Mouse (Mus musculus) lung, embryonic 15.5 days (tissue): ENCODE results near the gene Tmem164. TPM values are rescaled to one million over a fixed set of nuclear protein-coding genes. Genes with fewer than 3 reads are reported as not detected.
A peak's percentile ranks its signal among the peaks of the same experiment; 100 is the strongest.

Experiments used
- ATAC-seq: fragments of 200-750 bp; cut with Nextera tagmentation; 2 replicates; pipeline ENCODE4 v1.8.0; 2017; ENCODE audit warnings: moderate number of reproducible peaks, borderline replicate concordance; ENCODE audit not compliant: low FRiP score, low TSS enrichment; ENCODE audit errors: extremely low read depth
- H3K27ac ChIP-seq: fragments of 300-500 bp; sonication (generic); 2 replicates; pipeline ENCODE4 v1.5.1; 2015; ENCODE audit warnings: moderate library complexity, mild to moderate bottlenecking, inconsistent platforms
- H3K27me3 ChIP-seq: fragments of 300-500 bp; sonication (generic); 2 replicates; pipeline ENCODE4 v1.6.1; 2015; ENCODE audit warnings: inconsistent platforms
- H3K36me3 ChIP-seq: fragments of 300-500 bp; sonication (generic); 2 replicates; pipeline ENCODE4 v1.6.1; 2015; ENCODE audit warnings: inconsistent platforms
- H3K4me1 ChIP-seq: fragments of 300-500 bp; sonication (generic); 2 replicates; pipeline ENCODE4 v1.6.1; 2015; ENCODE audit warnings: inconsistent platforms
- H3K4me2 ChIP-seq: fragments of 300-500 bp; sonication (generic); 2 replicates; pipeline ENCODE4 v1.6.1; 2015; ENCODE audit warnings: inconsistent platforms, mild to moderate bottlenecking, moderate library complexity
- H3K4me3 ChIP-seq: fragments of 300-500 bp; sonication (generic); 2 replicates; pipeline ENCODE4 v1.5.1; 2015; ENCODE audit warnings: mild to moderate bottlenecking, inconsistent platforms
- H3K9ac ChIP-seq: fragments of 300-500 bp; sonication (generic); 2 replicates; pipeline ENCODE4 v1.6.1; 2015; ENCODE audit warnings: inconsistent platforms
- H3K9me3 ChIP-seq: fragments of 300-500 bp; sonication (generic); 2 replicates; pipeline ENCODE4 v1.6.1; 2016; ENCODE audit warnings: inconsistent platforms
- WGBS: fragments of 180-500 bp; shearing (Covaris S2); methylation state at CpG from one replicate; pipeline ENCODE4 v1.1.7; 2015; 5-methylcytosine and 5-hydroxymethylcytosine counted together
- polyA plus RNA-seq: library from polyadenylated mRNA; unstranded; fragments of >200 nt; fragmentation: Nextera tagmentation; extraction: Ambion mirVana; gene quantifications from 2 replicates; pipeline ENCODE4 v1.2.1, GENCODE M21; 2015

Tmem164 gene
- polyA plus RNA-seq, 1 experiment from 2014 or later: 53.5 TPM

DNA sequence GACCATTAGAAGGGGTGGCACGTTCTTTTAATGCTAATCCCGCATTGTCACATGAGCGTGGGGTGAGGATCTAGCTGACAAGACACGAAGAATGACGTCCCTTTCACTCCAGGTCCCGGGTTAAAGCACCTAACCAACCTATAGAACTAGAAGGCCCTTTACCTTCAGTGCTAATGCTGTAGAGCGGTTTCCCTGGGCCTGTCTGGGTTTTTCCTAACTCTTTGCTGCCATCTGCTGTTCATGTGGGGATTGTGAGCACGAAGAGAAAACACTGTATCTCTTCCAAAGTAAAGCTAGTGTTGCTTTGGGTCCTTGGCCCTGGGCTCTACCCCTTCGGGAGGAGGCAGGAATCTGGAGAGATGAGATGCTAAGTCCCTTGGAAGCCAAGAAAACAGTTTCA lies 127.2 kb downstream of the Tmem164 start:
- Histone ChIP-seq H3K9me3 (no peaks in the 10 kb centered on the region), H3K4me1 (peaks cover 14% of the 10 kb centered on the region), H3K27ac (no peak overlapping the region), H3K27me3 (no peaks in the 10 kb centered on the region), H3K9ac (no peak overlapping the region), H3K36me3 (0 out of 2 replicates have a peak, but pooled peaks cover 3% of the 10 kb centered on the region), H3K4me3 (no peak overlapping the region), H3K4me2 (no peak overlapping the region)
- ATAC-seq: no peak
- WGBS: 36% methylated on average over 9 of the region's 9 CpGs

- no peak for ATAC-seq
- H3K4me2 ChIP-seq: no peak overlapping the region
- no peaks in the 10 kb centered on the region for H3K9me3 ChIP-seq
- no peak overlapping the region for H3K9ac ChIP-seq
- no peaks in the 10 kb centered on the region for H3K27me3 ChIP-seq
- H3K4me1 ChIP-seq: no peaks in the 10 kb centered on the region
- no peak overlapping the region for H3K4me3 ChIP-seq
- WGBS: 18% methylated on average over 6 of the region's 6 CpGs
- H3K36me3 ChIP-seq: 0 out of 2 replicates have a peak, but pooled peaks cover 3% of the 10 kb centered on the region
- no peak overlapping the region for H3K27ac ChIP-seq
Measured at GRCm38 (mm10) chrX:142813146-142813545, 131.9 kb downstream of the Tmem164 start.

DNA sequence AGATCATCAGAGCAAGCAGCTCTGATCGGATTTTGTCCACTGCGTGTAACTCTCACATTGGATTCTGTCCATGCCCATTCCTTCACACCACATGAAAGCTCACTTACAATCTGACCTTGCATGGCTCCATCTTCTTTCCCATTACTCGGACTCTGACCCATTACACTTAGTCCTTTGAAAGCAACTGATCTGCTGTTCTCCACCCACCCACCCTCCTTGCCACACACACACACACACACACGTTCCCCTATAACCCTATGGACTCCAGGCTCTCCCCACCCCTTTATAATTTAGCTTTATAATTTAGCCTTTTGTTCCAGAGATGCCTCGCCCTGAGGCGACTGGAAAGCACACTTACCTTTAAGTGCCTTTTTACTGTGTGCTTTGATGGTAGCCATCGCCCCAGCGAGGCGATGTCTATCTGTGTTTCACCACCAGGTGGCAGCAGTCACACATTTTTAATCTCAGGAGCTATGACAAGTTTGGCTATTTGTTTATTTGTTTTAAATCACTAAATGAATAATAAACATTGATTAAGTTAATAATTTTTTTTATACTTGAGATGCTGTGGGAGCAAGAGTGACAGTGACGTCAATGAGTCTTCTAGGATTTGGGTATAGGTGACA lies 137.0 kb downstream of the Tmem164 start:
- ATAC-seq: no peak; the same call in 1 of the 2 replicates
- H3K9ac ChIP-seq: no peak overlapping the region
- no peak overlapping the region for H3K4me2 ChIP-seq
- H3K4me1 ChIP-seq: no peaks in the 10 kb centered on the region
- no peak overlapping the region for H3K4me3 ChIP-seq
- H3K36me3 ChIP-seq: no peaks in the 10 kb centered on the region
- 43% methylated on average over 10 of the region's 10 CpGs for WGBS
- no peaks in the 10 kb centered on the region for H3K27me3 ChIP-seq
- no peaks in the 10 kb centered on the region for H3K9me3 ChIP-seq
- no peak overlapping the region for H3K27ac ChIP-seq

- Histone ChIP-seq H3K36me3 (no peaks in the 10 kb centered on the region), H3K27ac (no peak overlapping the region), H3K27me3 (no peaks in the 10 kb centered on the region), H3K9ac (no peak overlapping the region), H3K4me2 (no peak overlapping the region), H3K9me3 (no peaks in the 10 kb centered on the region), H3K4me1 (no peaks in the 10 kb centered on the region), H3K4me3 (no peak overlapping the region)
- 73% methylated on average over 6 of the region's 6 CpGs for WGBS
- ATAC-seq: no peak
Measured at GRCm38 (mm10) chrX:142821239-142821638, 140.0 kb downstream of the Tmem164 start.

DNA sequence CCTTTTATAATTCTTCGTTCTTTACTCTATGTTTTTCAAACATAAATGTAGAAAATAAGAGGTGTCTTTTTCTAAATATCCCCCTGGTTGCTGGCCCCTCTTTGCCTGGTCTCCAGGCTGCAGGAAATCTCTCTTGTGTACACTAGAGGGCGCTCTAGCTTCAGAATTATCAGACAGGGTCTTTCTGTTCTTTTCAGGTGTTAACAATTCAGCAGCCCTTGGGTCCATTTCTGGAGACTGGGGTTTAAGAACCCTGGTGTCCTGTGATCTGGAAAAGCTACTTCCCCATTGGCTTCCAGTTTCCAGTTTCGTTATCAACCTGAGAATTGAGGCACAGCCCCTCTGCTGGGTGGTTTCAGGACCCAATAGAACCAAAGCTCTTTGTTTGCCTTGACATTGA lies 140.6 kb downstream of the Tmem164 start:
- Histone ChIP-seq H3K27me3 (no peaks in the 10 kb centered on the region), H3K4me2 (no peak overlapping the region), H3K4me3 (no peak overlapping the region), H3K36me3 (no peaks in the 10 kb centered on the region), H3K9me3 (no peaks in the 10 kb centered on the region), H3K9ac (no peak overlapping the region), H3K27ac (no peak overlapping the region), H3K4me1 (no peaks in the 10 kb centered on the region)
- 39% methylated on average over 3 of the region's 3 CpGs for WGBS
- no peak for ATAC-seq

GRCm38 (mm10) chrX:142825309-142825708 lies 144.1 kb downstream of the Tmem164 start:
- H3K9ac ChIP-seq: no peak overlapping the region
- no peaks in the 10 kb centered on the region for H3K27me3 ChIP-seq
- 77% methylated on average over 1 of the region's 1 CpGs for whole genome bisulfite sequencing
- no peak overlapping the region for H3K27ac ChIP-seq
- no peak overlapping the region for H3K4me2 ChIP-seq
- H3K4me3 ChIP-seq: no peak overlapping the region
- H3K4me1 ChIP-seq: no peaks in the 10 kb centered on the region
- H3K9me3 ChIP-seq: no peaks in the 10 kb centered on the region
- no peak for ATAC-seq
- no peaks in the 10 kb centered on the region for H3K36me3 ChIP-seq

DNA sequence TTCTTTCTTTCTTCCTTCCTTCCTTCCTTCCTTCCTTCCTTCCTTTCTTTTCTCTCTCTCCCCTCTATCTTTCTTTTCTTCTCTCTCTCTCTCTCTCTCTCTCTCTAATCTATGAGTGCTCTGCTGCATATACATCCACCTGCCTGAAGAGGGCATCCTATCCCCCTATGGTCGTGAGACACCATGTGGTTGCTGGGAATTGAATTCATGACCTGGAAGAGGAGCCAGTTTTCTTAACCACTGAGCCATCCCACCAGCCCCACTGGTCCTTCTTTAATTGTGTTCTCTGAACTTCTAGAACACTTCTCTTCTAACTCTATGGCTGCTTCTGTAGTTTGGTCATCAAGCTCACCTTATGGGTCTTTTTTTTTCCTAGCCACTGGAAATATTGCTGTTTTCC lies 146.4 kb downstream of the Tmem164 start:
- ATAC-seq: no peak
- WGBS: 31% methylated on average over 1 of the region's 1 CpGs
- Histone ChIP-seq H3K4me2 (no peak overlapping the region), H3K27ac (no peak overlapping the region), H3K4me3 (no peak overlapping the region), H3K9me3 (no peaks in the 10 kb centered on the region), H3K27me3 (no peaks in the 10 kb centered on the region), H3K9ac (no peak overlapping the region), H3K36me3 (no peaks in the 10 kb centered on the region), H3K4me1 (no peaks in the 10 kb centered on the region)

GRCm38 (mm10) chrX:142828184-142828908 lies 147.1 kb downstream of the Tmem164 start:
- H3K27me3 ChIP-seq: no peaks in the 10 kb centered on the region
- no peak overlapping the region; the same call in 1 of the 2 replicates for H3K27ac ChIP-seq

DNA sequence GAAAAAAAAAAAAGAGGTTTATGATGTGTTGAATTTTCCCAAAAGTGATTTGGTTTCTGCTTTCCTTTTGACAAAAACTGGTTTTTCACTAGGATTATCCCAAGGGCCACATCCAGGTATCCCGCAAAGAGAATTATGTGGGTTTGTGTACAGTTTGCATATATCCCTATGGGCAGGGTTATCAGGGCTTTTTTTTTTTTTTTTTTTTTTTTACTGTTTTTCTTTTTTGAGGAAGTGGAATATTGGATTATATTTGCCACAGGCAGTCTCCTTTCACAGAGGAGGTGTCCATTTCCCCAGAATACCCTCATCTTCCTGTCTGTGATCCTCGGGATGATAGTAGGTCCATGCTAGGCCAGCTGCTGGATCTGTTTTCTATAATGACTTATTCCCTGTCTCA lies 148.1 kb downstream of the Tmem164 start:
- Histone ChIP-seq H3K9me3 (no peaks in the 10 kb centered on the region), H3K36me3 (no peaks in the 10 kb centered on the region), H3K27me3 (no peaks in the 10 kb centered on the region), H3K4me2 (no peak overlapping the region), H3K4me1 (no peaks in the 10 kb centered on the region), H3K27ac (no peak overlapping the region), H3K9ac (no peak overlapping the region), H3K4me3 (no peak overlapping the region)
- ATAC-seq: no peak
- WGBS: 87% methylated on average over 2 of the region's 2 CpGs

More at GRCm38 (mm10) chrX:142828184-142828908, 147.1 kb downstream of the Tmem164 start:
- no peaks in the 10 kb centered on the region for H3K4me1 ChIP-seq
- no peak overlapping the region for H3K4me3 ChIP-seq
- H3K9ac ChIP-seq: no peak overlapping the region
- WGBS: 54% methylated on average over 13 of the region's 13 CpGs
- no peaks in the 10 kb centered on the region for H3K36me3 ChIP-seq
- no peaks in the 10 kb centered on the region for H3K9me3 ChIP-seq
- peak; percentile 31; the same call in 1 of the 2 replicates for ATAC-seq
- no peak overlapping the region for H3K4me2 ChIP-seq

- Histone ChIP-seq H3K27ac (no peak overlapping the region), H3K36me3 (no peaks in the 10 kb centered on the region), H3K4me1 (no peaks in the 10 kb centered on the region), H3K4me3 (no peak overlapping the region), H3K4me2 (no peak overlapping the region), H3K27me3 (no peaks in the 10 kb centered on the region), H3K9ac (no peak overlapping the region), H3K9me3 (no peaks in the 10 kb centered on the region)
- ATAC-seq: no peak
- WGBS: 76% methylated on average over 12 of the region's 12 CpGs
Measured at GRCm38 (mm10) chrX:142829866-142830470, 148.8 kb downstream of the Tmem164 start.

DNA sequence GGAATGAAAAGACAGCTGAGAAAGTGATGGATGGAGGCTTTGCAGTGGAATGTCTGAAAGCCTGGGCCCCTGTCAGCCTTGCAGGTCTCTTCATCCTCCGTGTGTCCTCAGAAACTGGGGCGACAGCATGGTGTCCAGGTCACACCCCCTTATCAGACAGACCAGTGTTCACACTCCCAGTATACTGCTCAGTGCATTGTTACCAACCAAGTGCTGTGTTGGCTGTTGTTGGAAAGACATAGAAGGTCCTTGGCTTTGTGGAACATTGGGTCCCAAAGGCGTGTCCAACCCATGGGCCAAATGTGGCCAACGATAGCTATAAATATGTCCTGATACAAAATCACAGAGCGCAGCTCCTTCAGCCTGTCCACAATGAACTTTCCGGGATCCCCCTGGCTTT lies 149.4 kb downstream of the Tmem164 start:
- Histone ChIP-seq H3K4me1 (no peaks in the 10 kb centered on the region), H3K27ac (no peak overlapping the region), H3K36me3 (no peaks in the 10 kb centered on the region), H3K27me3 (no peaks in the 10 kb centered on the region), H3K9me3 (no peaks in the 10 kb centered on the region), H3K9ac (no peak overlapping the region), H3K4me2 (no peak overlapping the region), H3K4me3 (no peak overlapping the region)
- WGBS: 86% methylated on average over 6 of the region's 6 CpGs
- ATAC-seq: no peak

DNA sequence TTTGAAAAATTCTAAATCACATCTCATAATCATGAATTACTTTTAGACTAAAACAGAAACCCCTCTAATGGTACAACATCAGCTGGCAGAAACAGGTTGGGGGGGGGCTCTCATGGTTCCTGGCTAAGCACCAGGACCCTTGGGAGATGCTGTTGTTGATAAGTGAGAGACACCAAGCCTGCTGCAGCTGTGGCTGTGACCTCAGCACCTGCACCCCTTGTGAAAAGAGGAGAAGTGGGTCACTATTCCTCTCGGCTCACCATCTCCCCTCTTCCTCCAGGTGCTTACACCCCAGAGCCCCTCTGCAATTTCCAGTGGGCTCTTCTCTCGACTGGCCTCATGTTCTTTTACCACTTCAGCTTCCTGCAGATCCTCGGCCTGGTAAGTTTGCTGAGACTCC lies 151.0 kb downstream of the Tmem164 start:
- Histone ChIP-seq H3K4me3 (no peak overlapping the region), H3K27me3 (no peaks in the 10 kb centered on the region), H3K27ac (no peak overlapping the region), H3K9ac (no peak overlapping the region), H3K4me2 (no peak overlapping the region), H3K4me1 (no peaks in the 10 kb centered on the region), H3K9me3 (no peaks in the 10 kb centered on the region), H3K36me3 (no peaks in the 10 kb centered on the region)
- 51% methylated on average over 3 of the region's 3 CpGs for WGBS
- no peak for ATAC-seq
